Mouse (Mus musculus) limb, embryonic 11.5 days (tissue): ENCODE data around the gene Nmnat1. TPM values are rescaled to one million over a fixed set of nuclear protein-coding genes. Genes with fewer than 3 reads are reported as not detected.
A peak's percentile ranks its signal among the peaks of the same experiment; 100 is the strongest.

ENCODE experiments used
- ATAC-seq: fragments of 200-750 bp; cut with Nextera tagmentation; 2 replicates; pipeline ENCODE4 v1.8.0; 2017; ENCODE audit warnings: low read depth; ENCODE audit not compliant: insufficient number of reproducible peaks, low FRiP score, low TSS enrichment
- DNase-seq: peaks from one replicate; pipeline ENCODE4 v3.0.0-alpha.2; 2015; ENCODE audit warnings: low spot score
- H3K27ac ChIP-seq: fragments of 300-500 bp; sonication (generic); replicated peaks from 2 replicates; pipeline ENCODE4 v1.5.1; 2014; ENCODE audit warnings: low read depth, mild to moderate bottlenecking, low read length
- H3K27me3 ChIP-seq: fragments of 300-500 bp; sonication (generic); 2 replicates; pipeline ENCODE4 v1.6.1; 2014; ENCODE audit warnings: mild to moderate bottlenecking, low read length, mixed read lengths; ENCODE audit not compliant: control insufficient read depth, insufficient read depth
- H3K36me3 ChIP-seq: fragments of 300-500 bp; sonication (generic); 2 replicates; pipeline ENCODE4 v1.6.1; 2014; ENCODE audit warnings: mild to moderate bottlenecking, low read length, moderate library complexity, mixed read lengths; ENCODE audit not compliant: control insufficient read depth, insufficient read depth
- H3K4me1 ChIP-seq: fragments of 300-500 bp; sonication (generic); 2 replicates; pipeline ENCODE4 v1.6.1; 2014; ENCODE audit warnings: low read length, mixed read lengths; ENCODE audit not compliant: control insufficient read depth, insufficient read depth
- H3K4me2 ChIP-seq: fragments of 300-500 bp; sonication (generic); 2 replicates; pipeline ENCODE4 v1.6.1; 2014; ENCODE audit warnings: low read depth, mild to moderate bottlenecking, moderate library complexity; ENCODE audit not compliant: severe bottlenecking
- H3K4me3 ChIP-seq: fragments of 300-500 bp; sonication (generic); 2 replicates; pipeline ENCODE4 v1.5.1; 2014; ENCODE audit warnings: low read depth, low read length
- H3K9ac ChIP-seq: fragments of 300-500 bp; sonication (generic); 2 replicates; pipeline ENCODE4 v1.6.1; 2014; ENCODE audit warnings: mild to moderate bottlenecking, low read length
- H3K9me3 ChIP-seq: fragments of 300-500 bp; sonication (generic); 2 replicates; pipeline ENCODE4 v1.6.1; 2016; ENCODE audit warnings: low read length; ENCODE audit not compliant: control insufficient read depth
- WGBS: fragments of 180-500 bp; shearing (Covaris S2); extraction: QIAGEN DNeasy Blood & Tissue Kit; methylation state at CpG from one replicate; pipeline ENCODE4 v1.1.7; 2014; 5-methylcytosine and 5-hydroxymethylcytosine counted together
- polyA plus RNA-seq: library from polyadenylated mRNA; unstranded; fragments of >200 nt; fragmentation: Nextera tagmentation; extraction: Ambion mirVana; gene quantifications from 2 replicates; pipeline ENCODE4 v1.2.1, GENCODE M21; 2014

Nmnat1 gene
- polyA plus RNA-seq, 1 experiment from 2014 or later, result 15.8 TPM

GRCm38 (mm10) chr4:149518351-149519220 is 33.6 kb upstream of the Nmnat1 start:
- peak overlapping the region; percentile 79 for H3K9ac ChIP-seq
- peak overlapping the region; percentile 84 for H3K4me2 ChIP-seq
- H3K27ac ChIP-seq, result 0 out of 2 replicates have a peak overlapping the region, but pooled peaks have one; percentile 18
- WGBS, result 3% methylated on average over 37 of the region's 52 CpGs
- H3K27me3 ChIP-seq, result no peaks in the 10 kb centered on the region
- no peaks in the 10 kb centered on the region for H3K36me3 ChIP-seq
- peak; percentile 54 for DNase-seq
- no peaks in the 10 kb centered on the region for H3K9me3 ChIP-seq
- peaks cover 14% of the 10 kb centered on the region; the same call in 1 of the 2 replicates for H3K4me1 ChIP-seq
- peak overlapping the region; percentile 81 for H3K4me3 ChIP-seq
- no peak; the same call in 1 of the 2 replicates for ATAC-seq

DNA sequence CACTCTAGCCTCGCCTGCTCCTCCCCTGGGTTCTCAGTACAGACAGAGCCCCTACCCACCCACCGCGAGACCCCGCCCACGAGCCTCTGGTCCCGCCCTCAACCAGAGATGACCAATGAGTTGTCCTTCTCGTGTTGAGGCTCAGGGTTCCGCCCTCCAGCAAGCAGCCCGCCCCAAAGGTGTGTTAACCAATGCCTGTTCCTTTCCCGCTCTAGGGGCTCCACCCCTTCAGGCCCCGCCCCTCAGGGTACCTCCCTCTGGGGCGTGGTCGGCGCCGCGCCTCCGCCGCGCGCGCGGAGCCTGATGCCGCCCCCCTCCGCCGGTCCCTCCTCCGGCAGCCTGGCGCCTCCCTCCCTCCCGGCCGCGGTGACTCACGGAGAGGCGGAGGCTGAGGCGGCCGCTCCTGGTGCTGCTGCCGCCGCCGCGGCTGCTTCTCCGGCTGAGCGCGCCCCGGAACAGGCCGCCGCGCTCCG is 32.9 kb upstream of the Nmnat1 start, which contains the start of gene Ctnnbip1:
TSS of gene Ctnnbip1 (plus strand) at position 369 of the 473 bp plus-strand sequence.
- no peaks in the 10 kb centered on the region for H3K27me3 ChIP-seq
- H3K4me3 ChIP-seq, result peak within 1 kb of the TSS; percentile 81
- peaks cover 13% of the 10 kb centered on the region; the same call in 1 of the 2 replicates for H3K4me1 ChIP-seq
- under 1% methylated on average over 35 of the region's 46 CpGs for WGBS
- H3K36me3 ChIP-seq, result no peaks in the 10 kb centered on the region
- H3K9ac ChIP-seq, result peak within 1 kb of the TSS; percentile 79
- DNase-seq (peak; percentile 97), ATAC-seq (peak; percentile 98)
- H3K9me3 ChIP-seq, result no peaks in the 10 kb centered on the region
- H3K27ac ChIP-seq, result 0 out of 2 replicates have a peak within 1 kb of the TSS, but pooled peaks have one; percentile 18
- peak within 1 kb of the TSS; percentile 84 for H3K4me2 ChIP-seq

DNA sequence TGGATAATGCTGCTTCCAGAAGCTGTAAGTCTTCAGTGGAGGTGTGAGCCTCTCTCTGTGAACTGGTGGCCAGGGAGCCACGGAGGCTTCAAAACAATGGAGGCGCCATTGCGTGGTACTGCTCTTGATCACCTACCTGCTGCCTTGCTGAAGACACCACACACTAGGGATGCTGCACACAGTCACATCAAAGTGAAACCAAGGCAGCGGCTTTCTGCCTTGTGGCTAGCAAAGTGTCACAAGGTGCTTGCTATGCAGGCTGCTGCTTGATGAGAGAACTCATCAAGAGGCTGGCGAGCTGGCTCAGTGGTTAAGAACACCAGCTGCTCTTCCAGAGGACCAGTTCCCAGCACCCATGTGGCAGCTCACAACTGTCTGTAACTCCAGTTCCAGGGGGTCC is 30.7 kb upstream of the Nmnat1 start:
- no peak overlapping the region for H3K4me2 ChIP-seq
- H3K9me3 ChIP-seq, result no peaks in the 10 kb centered on the region
- H3K9ac ChIP-seq, result no peak overlapping the region
- DNase-seq (no peak), ATAC-seq (no peak)
- no peaks in the 10 kb centered on the region for H3K27me3 ChIP-seq
- H3K4me3 ChIP-seq, result no peak overlapping the region
- H3K27ac ChIP-seq, result no peak overlapping the region
- WGBS, result 89% methylated on average over 5 of the region's 5 CpGs
- no peaks in the 10 kb centered on the region for H3K36me3 ChIP-seq
- H3K4me1 ChIP-seq, result peaks cover 9% of the 10 kb centered on the region; the same call in 1 of the 2 replicates

DNA sequence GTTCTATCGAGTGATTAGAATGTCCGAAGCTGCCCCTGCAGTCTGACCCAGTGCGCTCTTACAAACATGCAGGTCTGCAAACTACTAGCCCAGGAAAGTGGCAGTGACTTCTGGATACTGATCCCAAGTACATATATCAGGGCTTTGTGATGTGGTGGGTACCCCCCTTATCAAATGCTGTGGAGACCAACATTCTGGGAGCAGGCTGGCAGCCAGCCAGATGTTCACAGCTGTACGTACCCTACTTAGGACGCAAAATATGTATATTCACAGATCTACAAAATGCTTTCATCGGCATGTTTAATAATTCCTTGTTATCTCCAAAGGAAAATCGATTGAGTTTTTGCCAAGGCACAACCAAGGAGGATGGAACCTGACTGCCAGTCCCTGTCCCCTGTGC is 27.1 kb upstream of the Nmnat1 start:
- no peak overlapping the region for H3K4me3 ChIP-seq
- H3K9me3 ChIP-seq, result no peaks in the 10 kb centered on the region
- no peak overlapping the region for H3K9ac ChIP-seq
- H3K4me1 ChIP-seq, result no peaks in the 10 kb centered on the region
- 86% methylated on average over 7 of the region's 7 CpGs for WGBS
- H3K4me2 ChIP-seq, result no peak overlapping the region
- H3K27me3 ChIP-seq, result no peaks in the 10 kb centered on the region
- no peak overlapping the region for H3K27ac ChIP-seq
- ATAC-seq, result no peak
- no peaks in the 10 kb centered on the region for H3K36me3 ChIP-seq
- no peak for DNase-seq

- H3K9ac ChIP-seq, result no peak overlapping the region
- no peak overlapping the region for H3K4me2 ChIP-seq
- H3K27ac ChIP-seq, result no peak overlapping the region
- DNase-seq (no peak), ATAC-seq (no peak)
- no peaks in the 10 kb centered on the region for H3K4me1 ChIP-seq
- H3K27me3 ChIP-seq, result no peaks in the 10 kb centered on the region
- no peak overlapping the region for H3K4me3 ChIP-seq
- no peaks in the 10 kb centered on the region for H3K36me3 ChIP-seq
- 56% methylated on average over 6 of the region's 6 CpGs for WGBS
- no peaks in the 10 kb centered on the region for H3K9me3 ChIP-seq
Observed at GRCm38 (mm10) chr4:149511221-149511646, 26.2 kb upstream of the Nmnat1 start.

- ATAC-seq (no peak), DNase-seq (no peak)
- Histone ChIP-seq H3K9me3 (no peaks in the 10 kb centered on the region), H3K27me3 (no peaks in the 10 kb centered on the region), H3K27ac (no peak overlapping the region), H3K4me3 (no peak overlapping the region), H3K4me1 (peaks cover 4% of the 10 kb centered on the region; the same call in 1 of the 2 replicates), H3K9ac (no peak overlapping the region), H3K4me2 (no peak overlapping the region), H3K36me3 (no peaks in the 10 kb centered on the region)
- WGBS, result 87% methylated on average over 3 of the region's 3 CpGs
Observed at GRCm38 (mm10) chr4:149506904-149507303, 21.9 kb upstream of the Nmnat1 start.

DNA sequence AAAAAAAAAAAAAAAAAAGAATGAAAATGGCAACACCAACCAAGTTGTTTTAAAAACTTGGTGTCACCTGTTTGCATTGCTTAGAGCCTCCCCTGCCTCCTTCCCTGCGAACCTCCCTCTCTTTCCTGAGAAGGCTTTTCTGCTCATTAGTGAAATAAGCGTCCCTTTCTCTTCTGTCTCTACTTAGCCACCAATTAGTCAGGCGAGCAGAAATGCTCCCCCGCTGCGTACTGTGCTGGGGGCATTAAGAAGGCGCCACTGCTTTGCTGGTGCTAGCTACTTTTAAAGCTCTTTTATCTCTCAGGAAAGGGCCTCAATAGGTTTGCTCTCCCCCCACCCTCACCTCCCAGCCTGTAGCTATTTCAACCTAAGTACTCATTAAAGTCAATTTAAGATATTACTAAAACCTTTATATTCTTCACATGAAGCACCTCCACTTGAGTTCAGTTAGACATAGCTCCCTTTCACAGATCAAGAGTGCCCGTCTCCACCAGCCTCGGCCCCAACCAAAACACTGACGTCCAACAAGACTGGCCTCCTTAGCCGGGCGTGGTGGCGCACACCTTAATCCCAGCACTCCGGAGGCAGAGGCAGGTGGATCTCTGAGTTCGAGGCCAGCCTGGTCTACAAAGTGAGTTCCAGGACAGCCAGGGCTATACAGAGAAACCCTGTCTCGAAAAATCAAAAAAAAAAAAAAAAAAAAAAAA is 20.4 kb upstream of the Nmnat1 start:
- ATAC-seq, result no peak
- WGBS, result 53% methylated on average over 14 of the region's 15 CpGs
- Histone ChIP-seq H3K4me1 (peaks cover 4% of the 10 kb centered on the region; the same call in 1 of the 2 replicates), H3K4me2 (no peak overlapping the region), H3K9me3 (no peaks in the 10 kb centered on the region), H3K9ac (no peak overlapping the region), H3K27me3 (no peaks in the 10 kb centered on the region), H3K4me3 (no peak overlapping the region), H3K27ac (0 out of 2 replicates have a peak overlapping the region, but pooled peaks have one; percentile 33), H3K36me3 (peaks cover 2% of the 10 kb centered on the region; the same call in 1 of the 2 replicates)
- DNase-seq, result peak; percentile 54

GRCm38 (mm10) chr4:149504858-149505257 is 19.9 kb upstream of the Nmnat1 start:
- Histone ChIP-seq H3K9ac (no peak overlapping the region), H3K4me2 (no peak overlapping the region), H3K9me3 (no peaks in the 10 kb centered on the region), H3K36me3 (peaks cover 2% of the 10 kb centered on the region; the same call in 1 of the 2 replicates), H3K27me3 (no peaks in the 10 kb centered on the region), H3K27ac (peak overlapping the region; percentile 60), H3K4me3 (no peak overlapping the region), H3K4me1 (peaks cover 4% of the 10 kb centered on the region; the same call in 1 of the 2 replicates)
- WGBS, result 33% methylated on average over 3 of the region's 3 CpGs
- DNase-seq, result peak; percentile 30
- no peak; the same call in 1 of the 2 replicates for ATAC-seq
